Mouse (Mus musculus): ENCODE results near the gene Gm1113. TPM values are rescaled to one million over a fixed set of nuclear protein-coding genes. Genes with fewer than 3 reads are reported as not detected.

Gm1113 gene
- polyA plus RNA-seq, 1 experiment from 2014 or later: not detected

GRCm38 (mm10) chr9:35474104-35474724 lies 43.9 kb downstream of the Gm1113 start:
- no peak overlapping the region for H3K4me2 ChIP-seq (ENCODE audit: low read length)
- H3K27me3 ChIP-seq (ENCODE audit: control insufficient read depth, insufficient read depth, low read depth, low read length): no peaks in the 10 kb centered on the region
- WGBS: 84% methylated on average over 10 of the region's 10 CpGs
- no peak for ATAC-seq
- no peak overlapping the region for H3K4me3 ChIP-seq (ENCODE audit: low read depth, low read length)
- H3K9ac ChIP-seq (ENCODE audit: low read depth, low read length): no peak overlapping the region
- no peaks in the 10 kb centered on the region for H3K9me3 ChIP-seq (replicated peaks; ENCODE audit: control insufficient read depth, low read length, poor library complexity, severe bottlenecking)
- H3K27ac ChIP-seq (ENCODE audit: low read length): no peak overlapping the region
- no peaks in the 10 kb centered on the region for H3K4me1 ChIP-seq (ENCODE audit: control insufficient read depth, insufficient read depth, low read length)
- peaks cover 15% of the 10 kb centered on the region for H3K36me3 ChIP-seq (ENCODE audit: control insufficient read depth, insufficient read depth, low read length)

DNA sequence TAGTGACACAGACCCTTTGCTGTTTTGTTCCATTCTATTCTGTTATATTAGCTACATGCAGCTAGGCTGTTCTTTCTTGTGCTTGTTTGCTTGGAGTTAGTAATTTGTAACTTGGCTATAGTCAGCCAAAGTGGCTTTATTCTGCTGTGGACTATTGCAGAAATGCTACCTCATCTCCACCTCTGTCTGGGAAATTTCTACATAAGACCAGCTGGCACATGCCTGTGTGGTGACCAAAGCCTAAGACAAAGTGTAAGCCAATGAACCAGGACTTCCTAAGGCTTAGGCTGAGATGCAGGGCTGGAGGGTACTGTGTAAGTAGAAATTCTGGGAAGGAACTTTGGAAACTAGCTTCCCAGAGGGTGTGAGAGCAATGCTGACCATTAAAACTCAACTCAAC lies 49.2 kb downstream of the Gm1113 start:
- H3K4me1 ChIP-seq (ENCODE audit: control insufficient read depth, insufficient read depth, low read length): no peaks in the 10 kb centered on the region

DNA sequence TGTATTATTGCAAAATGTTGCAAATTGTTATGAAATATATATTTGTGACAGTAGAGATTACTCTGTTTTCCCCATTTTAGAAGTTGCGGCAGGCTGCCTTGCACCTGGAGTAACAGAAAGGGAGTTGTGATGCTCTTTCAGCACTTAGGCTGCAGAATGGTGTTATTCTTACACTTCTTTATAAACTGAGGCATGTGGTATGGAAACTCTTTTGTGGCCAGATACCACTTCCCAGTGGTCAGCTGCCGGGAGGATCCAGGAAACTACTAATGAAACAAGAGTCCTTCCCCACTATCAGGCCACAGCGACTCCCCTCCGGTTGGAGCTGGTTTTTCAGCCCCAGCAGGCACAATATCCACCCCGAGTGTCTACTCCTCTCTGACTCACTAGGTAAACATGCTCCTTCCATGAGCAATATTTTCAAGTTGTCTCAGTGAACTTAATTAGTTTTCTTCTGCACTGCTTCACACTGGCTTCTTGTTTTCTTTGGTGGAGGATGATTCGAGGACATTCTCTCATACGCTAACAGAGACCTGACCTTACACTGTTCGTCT lies 50.7 kb downstream of the Gm1113 start:
- H3K27me3 ChIP-seq (ENCODE audit: control insufficient read depth, insufficient read depth, low read depth, low read length): no peaks in the 10 kb centered on the region
- H3K9ac ChIP-seq (ENCODE audit: low read depth, low read length): no peak overlapping the region
- H3K4me3 ChIP-seq (ENCODE audit: low read depth, low read length): no peak overlapping the region
- no peaks in the 10 kb centered on the region for H3K9me3 ChIP-seq (replicated peaks; ENCODE audit: control insufficient read depth, low read length, poor library complexity, severe bottlenecking)
- H3K4me2 ChIP-seq (ENCODE audit: low read length): no peak overlapping the region
- H3K27ac ChIP-seq (ENCODE audit: low read length): no peak overlapping the region
- no peaks in the 10 kb centered on the region for H3K4me1 ChIP-seq (ENCODE audit: control insufficient read depth, insufficient read depth, low read length)
- WGBS: 75% methylated on average over 8 of the region's 8 CpGs
- no peak for ATAC-seq
- H3K36me3 ChIP-seq (ENCODE audit: control insufficient read depth, insufficient read depth, low read length): peaks cover 12% of the 10 kb centered on the region

More for the DNA sequence above, 49.2 kb downstream of the Gm1113 start:
- Histone ChIP-seq H3K4me2 (ENCODE audit: low read length) (no peak overlapping the region), H3K27me3 (ENCODE audit: control insufficient read depth, insufficient read depth, low read depth, low read length) (no peaks in the 10 kb centered on the region), H3K27ac (ENCODE audit: low read length) (no peak overlapping the region), H3K9ac (ENCODE audit: low read depth, low read length) (no peak overlapping the region), H3K36me3 (ENCODE audit: control insufficient read depth, insufficient read depth, low read length) (peaks cover 7% of the 10 kb centered on the region), H3K9me3 (replicated peaks; ENCODE audit: control insufficient read depth, low read length, poor library complexity, severe bottlenecking) (no peaks in the 10 kb centered on the region), H3K4me3 (ENCODE audit: low read depth, low read length) (no peak overlapping the region)
- no peak for ATAC-seq

GRCm38 (mm10) chr9:35459594-35459993 lies 58.5 kb downstream of the Gm1113 start:
- Histone ChIP-seq H3K36me3 (ENCODE audit: control insufficient read depth, insufficient read depth, low read length) (peaks cover 24% of the 10 kb centered on the region), H3K27me3 (ENCODE audit: control insufficient read depth, insufficient read depth, low read depth, low read length) (no peaks in the 10 kb centered on the region)
- no peak for ATAC-seq

More at GRCm38 (mm10) chr9:35459594-35459993, 58.5 kb downstream of the Gm1113 start:
- H3K9ac ChIP-seq (ENCODE audit: low read depth, low read length): no peak overlapping the region
- no peak overlapping the region for H3K27ac ChIP-seq (ENCODE audit: low read length)
- H3K4me1 ChIP-seq (ENCODE audit: control insufficient read depth, insufficient read depth, low read length): no peaks in the 10 kb centered on the region
- H3K4me2 ChIP-seq (ENCODE audit: low read length): no peak overlapping the region
- H3K9me3 ChIP-seq (replicated peaks; ENCODE audit: control insufficient read depth, low read length, poor library complexity, severe bottlenecking): no peaks in the 10 kb centered on the region
- no peak overlapping the region for H3K4me3 ChIP-seq (ENCODE audit: low read depth, low read length)
- 86% methylated on average over 8 of the region's 8 CpGs for WGBS

Other genes starting within 250 kb of the Gm1113 start
- gene Cdon, start 97.1 kb downstream of the Gm1113 start, polyA plus RNA-seq (2015; fragmentation: Nextera tagmentation; extraction: Ambion mirVana): 2.1 and 3.4 TPM in 2 replicates
- 31.0 and 32.4 TPM in 2 replicates for gene Ddx25, start 40.3 kb upstream of the Gm1113 start, polyA plus RNA-seq (2015; fragmentation: Nextera tagmentation; extraction: Ambion mirVana)
- gene Pus3, start 40.3 kb upstream of the Gm1113 start, polyA plus RNA-seq (2015; fragmentation: Nextera tagmentation; extraction: Ambion mirVana): 14.4 and 15.0 TPM in 2 replicates
- 1.2 and 1.3 TPM in 2 replicates for gene Pate2, start 52.0 kb upstream of the Gm1113 start, polyA plus RNA-seq (2015; fragmentation: Nextera tagmentation; extraction: Ambion mirVana)
- 16.0 and 17.9 TPM in 2 replicates for gene Hyls1, start 52.1 kb upstream of the Gm1113 start, polyA plus RNA-seq (2015; fragmentation: Nextera tagmentation; extraction: Ambion mirVana)
- not detected in 2 replicates for gene Pate4, start 93.7 kb upstream of the Gm1113 start, polyA plus RNA-seq (2015; fragmentation: Nextera tagmentation; extraction: Ambion mirVana)
- not detected in 2 replicates for gene Pate3, start 129.9 kb upstream of the Gm1113 start, polyA plus RNA-seq (2015; fragmentation: Nextera tagmentation; extraction: Ambion mirVana)
- gene Pate1, start 169.1 kb upstream of the Gm1113 start, polyA plus RNA-seq (2015; fragmentation: Nextera tagmentation; extraction: Ambion mirVana): not detected in 2 replicates
- not detected in 2 replicates for gene Gm17677, start 222.8 kb upstream of the Gm1113 start, polyA plus RNA-seq (2015; fragmentation: Nextera tagmentation; extraction: Ambion mirVana)